Mouse (Mus musculus) lung, embryonic 16.5 days (tissue): Measurements from ENCODE around the gene Jade3. TPM values are rescaled to one million over a fixed set of nuclear protein-coding genes. Genes with fewer than 3 reads are reported as not detected.
A peak's percentile ranks its signal among the peaks of the same experiment; 100 is the strongest.

Experiments
- ATAC-seq: fragments of 200-750 bp; cut with Nextera tagmentation; 2 replicates; pipeline ENCODE4 v1.8.0; 2017; ENCODE audit warnings: low read depth, mild to moderate bottlenecking, moderate library complexity
- H3K27ac ChIP-seq: fragments of 300-500 bp; sonication (generic); 2 replicates; pipeline ENCODE4 v1.5.1; 2014; ENCODE audit warnings: mild to moderate bottlenecking, control low read depth, low read length
- H3K27me3 ChIP-seq: fragments of 300-500 bp; sonication (generic); 2 replicates; pipeline ENCODE4 v1.6.1; 2014; ENCODE audit warnings: low read depth, low read length, mixed read lengths; ENCODE audit not compliant: control insufficient read depth, insufficient read depth
- H3K36me3 ChIP-seq: fragments of 300-500 bp; sonication (generic); 2 replicates; pipeline ENCODE4 v1.6.1; 2014; ENCODE audit warnings: low read length; ENCODE audit not compliant: control insufficient read depth, insufficient read depth
- H3K4me1 ChIP-seq: fragments of 300-500 bp; sonication (generic); replicated peaks from 2 replicates; pipeline ENCODE4 v1.6.1; 2014; ENCODE audit warnings: low read length, mixed read lengths; ENCODE audit not compliant: control insufficient read depth, insufficient read depth
- H3K4me2 ChIP-seq: fragments of 300-500 bp; sonication (generic); 2 replicates; pipeline ENCODE4 v1.6.1; 2014; ENCODE audit warnings: low read depth, low read length, control low read depth
- H3K4me3 ChIP-seq: fragments of 300-500 bp; sonication (generic); 2 replicates; pipeline ENCODE4 v1.5.1; 2014; ENCODE audit warnings: mild to moderate bottlenecking, low read length, control low read depth
- H3K9ac ChIP-seq: fragments of 300-500 bp; sonication (generic); 2 replicates; pipeline ENCODE4 v1.6.1; 2014; ENCODE audit warnings: low read length, control low read depth
- H3K9me3 ChIP-seq: fragments of 300-500 bp; sonication (generic); 2 replicates; pipeline ENCODE4 v1.6.1; 2016; ENCODE audit warnings: low read length; ENCODE audit not compliant: control insufficient read depth
- WGBS: fragments of 180-500 bp; shearing (Covaris S2); extraction: QIAGEN DNeasy Blood & Tissue Kit; methylation state at CpG from one replicate; pipeline ENCODE4 v1.1.7; 2014; 5-methylcytosine and 5-hydroxymethylcytosine counted together
- polyA plus RNA-seq: library from polyadenylated mRNA; unstranded; fragments of >200 nt; fragmentation: Nextera tagmentation; extraction: Ambion mirVana; gene quantifications from 2 replicates; pipeline ENCODE4 v1.2.1, GENCODE M21; 2015

The Jade3 gene
- polyA plus RNA-seq, 1 experiment from 2014 or later: 12.9 TPM

DNA sequence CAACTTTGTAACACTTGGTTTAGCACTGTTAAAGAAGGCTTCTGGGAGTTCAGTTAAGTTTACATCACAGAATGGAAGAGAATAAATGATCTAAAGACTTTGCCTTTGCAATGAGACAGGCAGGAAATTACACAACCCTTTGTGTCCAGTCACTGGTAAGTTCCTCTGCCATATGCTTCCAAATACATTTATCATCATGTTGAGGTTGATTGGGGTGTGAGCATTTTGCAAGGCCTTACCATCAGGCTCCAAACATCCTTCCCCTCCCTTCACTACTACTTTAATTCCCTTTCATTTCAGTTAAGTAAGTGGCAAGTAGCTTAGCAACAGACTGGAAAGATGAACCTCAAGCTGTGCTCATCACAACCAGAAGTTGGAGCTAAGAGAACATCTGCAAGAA, 96.1 kb downstream of the Jade3 start:
- Histone ChIP-seq H3K4me3 (no peak overlapping the region), H3K9me3 (no peaks in the 10 kb centered on the region), H3K27me3 (no peaks in the 10 kb centered on the region), H3K27ac (no peak overlapping the region), H3K36me3 (0 out of 2 replicates have a peak, but pooled peaks cover 2% of the 10 kb centered on the region), H3K4me2 (no peak overlapping the region), H3K9ac (no peak overlapping the region), H3K4me1 (no peaks in the 10 kb centered on the region)
- no peak for ATAC-seq

DNA sequence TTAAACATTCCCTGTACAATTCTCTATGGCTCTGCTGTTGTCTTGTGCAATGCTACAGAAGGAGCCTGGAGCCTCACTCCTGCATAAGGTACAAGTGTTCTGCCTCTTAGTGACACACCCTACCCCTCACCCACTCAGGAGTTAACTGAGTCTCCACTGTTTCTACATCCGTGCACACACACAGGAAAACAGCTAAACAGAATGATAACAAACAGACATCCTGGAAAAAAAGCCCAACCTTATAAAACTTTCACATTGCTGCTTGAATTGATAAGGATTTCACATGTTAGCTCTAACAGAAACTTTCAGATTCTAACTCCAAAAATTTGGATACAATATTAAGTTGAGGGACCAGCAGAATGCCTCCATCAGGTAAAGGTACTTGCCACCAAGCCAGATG, 107.1 kb downstream of the Jade3 start:
- no peak overlapping the region for H3K27ac ChIP-seq
- WGBS: 41% methylated on average over 1 of the region's 1 CpGs

DNA sequence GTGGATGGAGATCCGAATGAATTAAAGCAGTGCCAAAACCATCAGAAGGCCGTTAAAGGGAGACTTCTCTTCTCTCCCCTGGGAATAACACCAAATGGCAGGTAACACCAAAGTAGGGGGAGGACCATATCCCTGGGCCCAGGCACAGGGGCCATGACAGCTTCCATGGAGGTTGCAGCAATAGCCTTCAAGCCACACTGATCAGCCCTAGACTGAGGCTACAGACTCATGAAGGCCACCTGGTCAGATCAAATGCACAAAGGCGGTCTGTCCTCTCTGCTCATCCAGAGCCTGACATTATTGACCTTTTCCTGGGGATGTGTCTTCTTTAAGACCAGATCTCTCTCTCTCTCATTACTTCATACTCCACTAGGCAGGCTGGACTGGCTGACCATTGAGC, 118.4 kb downstream of the Jade3 start:
- WGBS: 77% methylated on average over 3 of the region's 3 CpGs
- no peak for ATAC-seq
- H3K4me3 ChIP-seq: no peak overlapping the region

More for the DNA sequence above, 107.1 kb downstream of the Jade3 start:
- ATAC-seq: no peak
- H3K9ac ChIP-seq: no peak overlapping the region
- H3K4me2 ChIP-seq: no peak overlapping the region
- H3K4me1 ChIP-seq: no peaks in the 10 kb centered on the region
- no peaks in the 10 kb centered on the region for H3K27me3 ChIP-seq
- no peaks in the 10 kb centered on the region for H3K36me3 ChIP-seq
- H3K4me3 ChIP-seq: no peak overlapping the region
- no peaks in the 10 kb centered on the region for H3K9me3 ChIP-seq

DNA sequence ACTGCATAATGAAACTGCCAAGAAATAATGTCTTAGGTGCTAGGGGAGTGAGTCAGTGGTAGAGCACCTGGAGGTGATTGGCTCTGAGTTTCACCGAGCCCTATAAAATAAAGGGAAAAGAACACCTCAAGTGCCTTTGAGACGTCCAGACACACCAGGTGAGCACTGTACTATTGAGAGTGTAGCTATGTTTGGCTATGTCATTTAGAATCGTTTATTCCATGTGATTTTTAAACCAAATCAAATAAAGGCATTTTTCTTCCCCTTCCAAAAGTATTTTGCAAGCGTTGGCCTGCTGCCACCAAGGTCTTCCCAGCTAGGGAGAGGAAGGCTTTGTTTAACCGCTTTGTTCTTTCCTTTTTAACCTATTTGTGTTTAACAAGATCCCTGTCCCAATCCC, 122.1 kb downstream of the Jade3 start:
- Histone ChIP-seq H3K27me3 (no peaks in the 10 kb centered on the region), H3K4me1 (no peaks in the 10 kb centered on the region; the same call in 1 of the 2 replicates), H3K4me3 (peak overlapping the region; percentile 46), H3K9me3 (no peaks in the 10 kb centered on the region), H3K9ac (no peak overlapping the region; the same call in 1 of the 2 replicates), H3K27ac (peak overlapping the region; percentile 96), H3K4me2 (peak overlapping the region; percentile 60), H3K36me3 (no peaks in the 10 kb centered on the region)
- ATAC-seq: peak; percentile 88
- WGBS: 28% methylated on average over 5 of the region's 5 CpGs

More for the DNA sequence above, 118.4 kb downstream of the Jade3 start:
- H3K9me3 ChIP-seq: no peaks in the 10 kb centered on the region
- H3K4me2 ChIP-seq: no peak overlapping the region
- H3K9ac ChIP-seq: no peak overlapping the region
- H3K36me3 ChIP-seq: no peaks in the 10 kb centered on the region
- H3K27me3 ChIP-seq: no peaks in the 10 kb centered on the region
- H3K27ac ChIP-seq: peak overlapping the region; percentile 20; the same call in 1 of the 2 replicates
- H3K4me1 ChIP-seq: no peaks in the 10 kb centered on the region

DNA sequence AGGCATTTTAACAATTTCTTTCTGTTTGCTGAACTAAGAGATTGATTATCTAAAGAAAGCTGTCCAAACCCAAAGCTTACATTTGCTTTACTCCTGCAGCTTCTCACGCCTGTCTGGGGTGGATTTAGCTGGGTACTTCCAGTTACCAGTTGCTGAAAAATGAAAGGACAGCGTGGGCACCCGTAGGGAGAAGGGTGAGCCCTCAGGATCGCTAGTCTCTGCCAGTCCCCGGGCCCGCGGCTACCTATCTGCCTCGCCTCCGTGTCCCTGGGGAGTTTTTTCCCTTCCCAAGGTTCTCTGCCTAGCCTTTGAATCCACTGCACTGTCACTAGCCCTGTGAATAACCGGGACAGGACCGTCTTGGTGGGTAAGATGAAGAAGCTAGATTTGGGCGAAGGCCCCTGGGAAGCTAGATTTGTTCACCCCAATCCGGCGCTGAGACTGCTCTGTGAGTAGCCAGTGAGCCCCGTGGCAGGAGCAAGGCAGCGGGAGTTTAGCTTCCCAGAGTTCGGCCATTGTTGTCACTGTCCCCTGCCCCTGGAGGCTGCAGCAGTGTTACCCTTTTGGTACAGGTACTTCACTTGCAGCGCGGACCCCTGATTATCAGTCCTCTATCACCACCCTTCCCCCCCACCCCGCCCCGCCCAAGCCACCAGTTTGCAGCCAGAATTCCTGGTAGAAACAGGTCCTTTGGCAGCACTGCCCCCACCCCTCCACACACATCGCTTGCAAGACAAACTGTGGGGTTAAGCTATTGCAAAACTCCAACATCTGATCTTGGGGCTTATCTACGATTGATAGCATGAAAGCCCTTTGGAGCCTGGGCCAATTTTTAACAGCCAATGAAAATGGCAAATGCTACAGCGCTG, 122.8 kb downstream of the Jade3 start:
- peak overlapping the region; percentile 70 for H3K9ac ChIP-seq
- peak overlapping the region; percentile 96 for H3K27ac ChIP-seq
- H3K4me2 ChIP-seq: peak overlapping the region; percentile 60
- no peaks in the 10 kb centered on the region; the same call in 1 of the 2 replicates for H3K4me1 ChIP-seq
- no peaks in the 10 kb centered on the region for H3K9me3 ChIP-seq
- no peaks in the 10 kb centered on the region for H3K36me3 ChIP-seq
- H3K4me3 ChIP-seq: peak overlapping the region; percentile 46
- WGBS: 15% methylated on average over 24 of the region's 24 CpGs
- ATAC-seq: peak; percentile 79
- H3K27me3 ChIP-seq: no peaks in the 10 kb centered on the region

DNA sequence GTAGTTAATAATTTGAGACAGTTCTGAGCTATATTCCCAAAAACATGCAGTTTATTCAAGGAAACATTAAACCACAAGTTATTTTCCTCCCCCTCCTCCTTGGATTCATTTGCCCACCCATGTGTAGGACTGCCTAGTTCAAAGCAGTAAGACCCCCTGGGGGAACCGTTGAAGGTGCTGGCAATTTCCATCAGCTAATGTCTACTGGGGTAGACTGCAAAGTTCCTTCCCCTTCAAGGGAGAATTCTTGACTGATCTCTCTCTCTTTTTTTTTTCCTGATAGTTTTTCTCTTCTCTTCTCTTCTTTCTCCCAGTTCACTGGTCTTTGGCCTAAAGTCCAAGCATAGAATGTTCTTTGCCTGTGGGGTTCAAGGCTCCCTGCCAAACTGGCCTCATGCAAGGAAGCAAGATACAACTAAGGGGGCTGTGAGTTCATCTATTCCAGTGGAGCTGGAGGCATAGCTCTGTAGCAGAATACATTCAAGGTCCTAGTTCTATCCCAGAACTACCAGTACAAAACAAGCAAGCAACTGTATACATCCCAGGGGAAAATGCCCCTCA, 123.5 kb downstream of the Jade3 start:
- Histone ChIP-seq H3K4me2 (peak overlapping the region; percentile 60), H3K4me1 (no peaks in the 10 kb centered on the region; the same call in 1 of the 2 replicates), H3K4me3 (no peak overlapping the region), H3K36me3 (no peaks in the 10 kb centered on the region), H3K9me3 (no peaks in the 10 kb centered on the region), H3K27ac (peak overlapping the region; percentile 69), H3K9ac (no peak overlapping the region), H3K27me3 (no peaks in the 10 kb centered on the region)
- ATAC-seq: peak; percentile 4; the same call in 1 of the 2 replicates
- WGBS: 35% methylated on average over 1 of the region's 1 CpGs

DNA sequence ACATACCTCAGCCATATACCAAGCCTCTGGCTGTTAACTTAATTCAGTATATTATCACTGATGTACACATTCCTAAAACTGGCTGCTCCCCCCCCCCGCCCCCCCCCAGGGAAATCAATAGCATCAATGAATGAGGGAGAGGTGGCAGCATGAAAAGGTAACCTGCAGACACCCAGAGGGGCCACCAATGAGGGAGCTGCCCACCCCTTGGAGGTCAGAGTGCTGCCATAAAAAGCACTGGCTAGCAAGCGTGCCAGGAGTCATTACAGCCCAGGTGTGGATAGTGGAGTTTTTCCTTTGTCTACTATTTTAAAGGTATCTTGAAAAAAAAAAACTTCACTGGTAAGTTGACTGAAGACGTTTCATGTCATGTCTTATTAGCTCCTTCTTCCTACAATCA, 124.0 kb downstream of the Jade3 start, which contains the start of gene Rgn:
Gene Rgn, plus strand, starts transcription at position 256 of the 400 bp plus-strand sequence.
- H3K9me3 ChIP-seq: no peaks in the 10 kb centered on the region
- no peaks in the 10 kb centered on the region for H3K27me3 ChIP-seq
- no peak within 1 kb of the TSS; the same call in 1 of the 2 replicates for H3K4me3 ChIP-seq
- no peak within 1 kb of the TSS; the same call in 1 of the 2 replicates for H3K9ac ChIP-seq
- no peaks in the 10 kb centered on the region for H3K36me3 ChIP-seq
- H3K27ac ChIP-seq: peak within 1 kb of the TSS; percentile 69
- no peak for ATAC-seq
- H3K4me2 ChIP-seq: peak within 1 kb of the TSS; percentile 60
- H3K4me1 ChIP-seq: no peaks in the 10 kb centered on the region; the same call in 1 of the 2 replicates
- WGBS: 49% methylated on average over 3 of the region's 3 CpGs

DNA sequence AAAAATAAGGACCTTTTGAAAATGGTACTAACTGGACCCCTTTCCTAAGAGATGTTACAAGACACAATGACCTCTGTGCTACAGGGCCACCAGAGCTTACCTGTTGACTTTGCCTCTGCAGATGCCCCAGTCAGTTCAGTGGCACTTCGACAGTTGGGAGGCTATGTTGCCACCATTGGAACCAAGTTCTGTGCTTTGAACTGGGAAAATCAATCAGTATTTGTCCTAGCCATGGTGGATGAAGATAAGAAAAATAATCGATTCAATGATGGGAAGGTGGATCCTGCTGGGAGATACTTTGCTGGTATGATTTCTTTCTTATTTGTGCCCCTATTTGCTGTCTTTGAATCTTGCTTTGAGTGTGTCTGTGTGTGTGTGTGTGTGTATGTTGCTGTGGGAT, 126.7 kb downstream of the Jade3 start:
- Histone ChIP-seq H3K27me3 (no peaks in the 10 kb centered on the region), H3K27ac (no peak overlapping the region), H3K4me3 (no peak overlapping the region), H3K4me2 (no peak overlapping the region), H3K4me1 (no peaks in the 10 kb centered on the region; the same call in 1 of the 2 replicates), H3K9me3 (no peaks in the 10 kb centered on the region), H3K9ac (no peak overlapping the region), H3K36me3 (no peaks in the 10 kb centered on the region)
- no peak for ATAC-seq
- 68% methylated on average over 2 of the region's 2 CpGs for WGBS

DNA sequence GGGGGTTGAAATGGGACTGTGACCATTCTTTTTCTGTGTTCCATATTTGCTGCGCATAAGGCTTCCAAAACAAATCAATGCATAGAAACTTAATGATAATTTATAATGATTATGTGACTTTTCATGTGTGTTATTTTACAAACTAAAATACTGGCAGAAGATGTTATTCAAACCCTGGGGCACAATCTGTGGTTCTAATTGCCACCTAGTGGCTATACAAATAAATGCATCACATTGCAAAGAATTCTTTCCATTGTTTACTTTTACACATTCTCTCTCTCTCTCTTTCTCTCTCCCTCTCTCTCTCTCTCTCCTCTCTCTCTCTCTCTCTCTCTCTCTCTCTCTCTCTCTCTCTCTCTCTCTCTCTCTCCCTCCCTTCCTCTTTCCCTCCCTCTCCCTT, 136.4 kb downstream of the Jade3 start:
- Histone ChIP-seq H3K4me1 (no peaks in the 10 kb centered on the region), H3K9me3 (no peaks in the 10 kb centered on the region), H3K36me3 (no peaks in the 10 kb centered on the region), H3K27ac (no peak overlapping the region), H3K4me2 (no peak overlapping the region), H3K27me3 (no peaks in the 10 kb centered on the region), H3K4me3 (no peak overlapping the region), H3K9ac (no peak overlapping the region)
- ATAC-seq: no peak
- 42% methylated on average over 1 of the region's 1 CpGs for WGBS
